Mouse (Mus musculus): ENCODE results near the gene Ddx5. TPM values are rescaled to one million over a fixed set of nuclear protein-coding genes. Genes with fewer than 3 reads are reported as not detected.
"Not testable (repeated sequence)": the region's sequence is repeated elsewhere in the genome, so short reads cannot be mapped to it uniquely, and the experiment has no call there.

The Ddx5 gene
- polyA plus RNA-seq, 1 experiment from 2014 or later: 243 TPM

- Histone ChIP-seq H3K9ac (peak overlapping the region; percentile 99), H3K27ac (ENCODE audit: poor library complexity, severe bottlenecking) (peak overlapping the region; percentile 99), H3K27me3 (replicated peaks) (no peaks in the 10 kb centered on the region), H3K9me3 (replicated peaks) (no peaks in the 10 kb centered on the region), H3K4me3 (peak overlapping the region; percentile 98), H3K36me3 (peaks cover 48% of the 10 kb centered on the region), H3K4me1 (replicated peaks) (peaks cover 8% of the 10 kb centered on the region), H3K4me2 (peak overlapping the region; percentile 87)
- WGBS: under 1% methylated on average over 79 of the region's 79 CpGs
- peak; percentile 85 for ATAC-seq (ENCODE audit: insufficient number of reproducible peaks, low FRiP score)
Observed at GRCm38 (mm10) chr11:106788026-106788774, 785 bp downstream of the Ddx5 start.

GRCm38 (mm10) chr11:106787131-106788025, 1.6 kb downstream of the Ddx5 start:
- peak; percentile 49 for ATAC-seq (ENCODE audit: insufficient number of reproducible peaks, low FRiP score)
- WGBS: under 1% methylated on average over 65 of the region's 65 CpGs
- peaks cover 10% of the 10 kb centered on the region for H3K4me1 ChIP-seq (replicated peaks)
- peak overlapping the region; percentile 99 for H3K27ac ChIP-seq (ENCODE audit: poor library complexity, severe bottlenecking)
- peaks cover 48% of the 10 kb centered on the region for H3K36me3 ChIP-seq
- no peaks in the 10 kb centered on the region for H3K9me3 ChIP-seq (replicated peaks)
- peak overlapping the region; percentile 75 for H3K4me2 ChIP-seq
- peak overlapping the region; percentile 99 for H3K9ac ChIP-seq
- peak overlapping the region; percentile 98 for H3K4me3 ChIP-seq
- H3K27me3 ChIP-seq (replicated peaks): no peaks in the 10 kb centered on the region

- peaks cover 10% of the 10 kb centered on the region for H3K4me1 ChIP-seq (replicated peaks)
- H3K27me3 ChIP-seq (replicated peaks): no peaks in the 10 kb centered on the region
- 73% methylated on average over 1 of the region's 1 CpGs for WGBS
- H3K4me2 ChIP-seq: peak overlapping the region; percentile 59; the same call in 1 of the 2 replicates
- no peak for ATAC-seq (ENCODE audit: insufficient number of reproducible peaks, low FRiP score)
- no peak overlapping the region for H3K9ac ChIP-seq
- H3K9me3 ChIP-seq (replicated peaks): no peaks in the 10 kb centered on the region
- peaks cover 57% of the 10 kb centered on the region for H3K36me3 ChIP-seq
- H3K4me3 ChIP-seq: no peak overlapping the region
- no peak overlapping the region for H3K27ac ChIP-seq (ENCODE audit: poor library complexity, severe bottlenecking)
Observed at GRCm38 (mm10) chr11:106785043-106785442, 3.9 kb downstream of the Ddx5 start.

GRCm38 (mm10) chr11:106784476-106784875, 4.5 kb downstream of the Ddx5 start:
- WGBS: 88% methylated on average over 2 of the region's 2 CpGs
- no peak overlapping the region for H3K4me2 ChIP-seq
- H3K27ac ChIP-seq (ENCODE audit: poor library complexity, severe bottlenecking): no peak overlapping the region
- no peaks in the 10 kb centered on the region for H3K9me3 ChIP-seq (replicated peaks)
- H3K36me3 ChIP-seq: peaks cover 58% of the 10 kb centered on the region
- ATAC-seq (ENCODE audit: insufficient number of reproducible peaks, low FRiP score): no peak
- H3K4me1 ChIP-seq (replicated peaks): peaks cover 10% of the 10 kb centered on the region
- H3K4me3 ChIP-seq: no peak overlapping the region
- H3K9ac ChIP-seq: no peak overlapping the region
- no peaks in the 10 kb centered on the region for H3K27me3 ChIP-seq (replicated peaks)

GRCm38 (mm10) chr11:106782841-106783764, 5.9 kb downstream of the Ddx5 start:
- no peak overlapping the region for H3K27ac ChIP-seq (ENCODE audit: poor library complexity, severe bottlenecking)
- H3K9me3 ChIP-seq (replicated peaks): no peaks in the 10 kb centered on the region
- H3K4me2 ChIP-seq: no peak overlapping the region
- no peak overlapping the region for H3K9ac ChIP-seq
- peaks cover 58% of the 10 kb centered on the region for H3K36me3 ChIP-seq
- ATAC-seq (ENCODE audit: insufficient number of reproducible peaks, low FRiP score): no peak
- peaks cover 10% of the 10 kb centered on the region for H3K4me1 ChIP-seq (replicated peaks)
- no peak overlapping the region for H3K4me3 ChIP-seq
- H3K27me3 ChIP-seq (replicated peaks): no peaks in the 10 kb centered on the region
- 80% methylated on average over 9 of the region's 9 CpGs for WGBS

GRCm38 (mm10) chr11:106782271-106782670, 6.7 kb downstream of the Ddx5 start:
- Histone ChIP-seq H3K4me1 (replicated peaks) (peaks cover 15% of the 10 kb centered on the region), H3K36me3 (peaks cover 58% of the 10 kb centered on the region)
- not testable (repeated sequence) for H3K27ac ChIP-seq (ENCODE audit: poor library complexity, severe bottlenecking); H3K4me2 ChIP-seq; ATAC-seq (ENCODE audit: insufficient number of reproducible peaks, low FRiP score); H3K4me3 ChIP-seq; H3K9me3 ChIP-seq (replicated peaks); H3K9ac ChIP-seq; H3K27me3 ChIP-seq (replicated peaks)
- WGBS: 86% methylated on average over 7 of the region's 7 CpGs

- ATAC-seq (ENCODE audit: insufficient number of reproducible peaks, low FRiP score): no peak
- peak overlapping the region; percentile 15; the same call in 1 of the 2 replicates for H3K27ac ChIP-seq (ENCODE audit: poor library complexity, severe bottlenecking)
- H3K4me1 ChIP-seq (replicated peaks): peaks cover 14% of the 10 kb centered on the region
- 81% methylated on average over 6 of the region's 6 CpGs for WGBS
- H3K36me3 ChIP-seq: peaks cover 60% of the 10 kb centered on the region
- H3K9ac ChIP-seq: no peak overlapping the region
- no peaks in the 10 kb centered on the region for H3K9me3 ChIP-seq (replicated peaks)
- no peak overlapping the region for H3K4me2 ChIP-seq
- H3K27me3 ChIP-seq (replicated peaks): no peaks in the 10 kb centered on the region
- H3K4me3 ChIP-seq: no peak overlapping the region
Observed at GRCm38 (mm10) chr11:106780590-106781220, 8.3 kb downstream of the Ddx5 start.

GRCm38 (mm10) chr11:106780089-106780425, 8.9 kb downstream of the Ddx5 start:
- H3K27me3 ChIP-seq (replicated peaks): no peaks in the 10 kb centered on the region
- H3K36me3 ChIP-seq: peaks cover 60% of the 10 kb centered on the region
- peak overlapping the region; percentile 98 for H3K27ac ChIP-seq (ENCODE audit: poor library complexity, severe bottlenecking)
- peak overlapping the region; percentile 92 for H3K4me2 ChIP-seq
- ATAC-seq (ENCODE audit: insufficient number of reproducible peaks, low FRiP score): no peak
- WGBS: 68% methylated on average over 4 of the region's 4 CpGs
- H3K9ac ChIP-seq: no peak overlapping the region
- peaks cover 8% of the 10 kb centered on the region; the same call in 1 of the 2 replicates for H3K4me1 ChIP-seq (replicated peaks)
- H3K4me3 ChIP-seq: peak overlapping the region; percentile 96; the same call in 1 of the 2 replicates
- no peaks in the 10 kb centered on the region for H3K9me3 ChIP-seq (replicated peaks)

GRCm38 (mm10) chr11:106779388-106780088, 9.4 kb downstream of the Ddx5 start, which contains the start of gene Polg2:
Polg2 (minus strand) TSS chr11:106779537.
- WGBS: 2% methylated on average over 30 of the region's 30 CpGs
- peak; percentile 99 for ATAC-seq (ENCODE audit: insufficient number of reproducible peaks, low FRiP score)
- H3K4me1 ChIP-seq (replicated peaks): peaks cover 8% of the 10 kb centered on the region; the same call in 1 of the 2 replicates
- H3K4me3 ChIP-seq: peak within 1 kb of the TSS; percentile 96
- peak within 1 kb of the TSS; percentile 98 for H3K27ac ChIP-seq (ENCODE audit: poor library complexity, severe bottlenecking)
- H3K4me2 ChIP-seq: peak within 1 kb of the TSS; percentile 92
- H3K36me3 ChIP-seq: peaks cover 61% of the 10 kb centered on the region
- no peaks in the 10 kb centered on the region for H3K9me3 ChIP-seq (replicated peaks)
- peak within 1 kb of the TSS; percentile 95 for H3K9ac ChIP-seq
- no peaks in the 10 kb centered on the region for H3K27me3 ChIP-seq (replicated peaks)

All from heart, embryonic 12.5 days (tissue).